Mouse (Mus musculus): ENCODE data around the gene Cep290.

DNA sequence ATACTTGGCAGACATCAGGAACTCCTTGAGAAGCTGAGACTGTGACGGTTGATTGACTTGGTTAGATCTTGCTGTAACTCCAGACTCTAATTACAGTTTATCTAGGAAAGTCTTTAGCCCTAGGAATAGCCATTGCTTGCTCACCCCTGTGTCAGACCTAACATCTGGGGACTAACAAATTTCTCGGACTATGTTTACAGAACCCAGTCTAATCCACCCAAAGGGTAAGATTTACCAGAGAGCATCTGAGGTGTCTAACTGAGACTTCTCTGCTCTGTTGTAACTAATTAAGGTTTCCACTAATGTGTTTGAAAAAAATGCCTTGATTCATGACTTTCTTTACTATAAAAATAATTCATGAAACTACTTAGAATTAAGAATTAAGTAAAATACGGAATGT is 135.1 kb downstream of the Cep290 start:
- TF ChIP-seq CTCF (IDR thresholded peaks at IDR 0.05; ENCODE audit: low read depth) (no peak), EP300 (IDR thresholded peaks at IDR 0.05; ENCODE audit: low read depth) (no peak)
